Mouse (Mus musculus): Measurements from ENCODE around the gene Gm20479. TPM values are rescaled to one million over a fixed set of nuclear protein-coding genes. Genes with fewer than 3 reads are reported as not detected.

The Gm20479 gene
- total RNA-seq, 2 experiments from 2014 or later: not detected

DNA sequence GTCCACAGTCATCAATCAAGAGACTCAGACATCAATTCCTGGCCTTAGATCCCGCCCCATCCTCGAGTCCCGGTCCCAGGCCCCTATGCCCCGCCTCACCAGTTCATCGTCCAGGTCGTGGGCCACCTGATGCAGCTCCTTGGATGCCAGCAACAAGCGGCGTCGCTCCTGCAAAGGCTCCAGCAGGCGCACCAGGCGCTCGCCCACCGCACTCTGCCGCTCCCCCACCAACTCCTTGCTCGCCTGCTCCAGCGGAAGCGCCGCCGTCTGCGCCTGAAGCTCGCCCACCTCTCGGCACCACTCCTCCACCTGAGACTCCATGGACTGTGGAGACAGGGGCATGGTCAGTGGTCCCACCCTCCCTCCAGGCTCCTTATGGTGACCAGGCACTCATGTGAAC, 18.1 kb upstream of the Gm20479 start:
- peak; percentile 50 to 61 for DNase-seq (ENCODE audit: low spot score in 2 of 2)

DNA sequence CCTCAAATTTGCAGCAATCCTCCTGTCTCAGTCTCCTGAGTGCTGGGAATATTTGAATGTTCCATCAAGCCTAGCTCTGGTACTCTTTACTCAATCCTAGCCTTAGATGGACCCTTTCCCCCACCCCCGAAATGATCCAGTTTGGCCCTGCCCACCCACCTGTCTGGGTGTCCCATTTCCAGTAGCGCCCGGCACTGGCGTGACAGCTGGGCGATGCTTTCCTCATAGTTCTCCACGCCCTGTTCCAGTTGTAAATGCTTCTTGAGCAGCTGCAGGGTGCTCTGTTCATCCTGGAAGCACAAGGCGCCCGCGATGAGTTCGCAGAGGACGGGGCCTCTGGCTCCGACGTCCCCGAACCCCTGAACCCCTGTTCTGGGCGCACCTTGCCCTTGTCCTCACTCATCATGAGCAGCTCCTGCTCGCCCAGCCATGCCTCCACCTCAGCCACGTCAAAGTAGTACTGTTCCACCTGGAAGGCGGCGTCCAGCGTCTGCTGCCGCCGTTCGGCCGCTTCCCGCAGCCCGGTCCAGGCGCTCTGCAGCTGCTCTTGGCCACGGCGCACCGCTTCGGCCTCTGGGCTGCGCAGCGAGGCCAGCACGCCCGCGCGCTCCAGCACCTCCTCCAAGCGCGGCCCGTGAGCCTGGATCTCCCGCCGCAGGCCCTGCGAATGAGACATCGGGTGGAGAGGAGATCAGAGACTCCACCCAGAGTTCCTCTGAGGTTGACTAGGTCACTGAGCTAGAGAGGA, 14.7 kb upstream of the Gm20479 start:
- no peak for DNase-seq (ENCODE audit: low spot score in 2 of 2)
- intact Hi-C loops (cut with DNase I): no loop called here

More for the DNA sequence above, 18.1 kb upstream of the Gm20479 start:
- intact Hi-C loops (cut with DNase I): no loop called here

DNA sequence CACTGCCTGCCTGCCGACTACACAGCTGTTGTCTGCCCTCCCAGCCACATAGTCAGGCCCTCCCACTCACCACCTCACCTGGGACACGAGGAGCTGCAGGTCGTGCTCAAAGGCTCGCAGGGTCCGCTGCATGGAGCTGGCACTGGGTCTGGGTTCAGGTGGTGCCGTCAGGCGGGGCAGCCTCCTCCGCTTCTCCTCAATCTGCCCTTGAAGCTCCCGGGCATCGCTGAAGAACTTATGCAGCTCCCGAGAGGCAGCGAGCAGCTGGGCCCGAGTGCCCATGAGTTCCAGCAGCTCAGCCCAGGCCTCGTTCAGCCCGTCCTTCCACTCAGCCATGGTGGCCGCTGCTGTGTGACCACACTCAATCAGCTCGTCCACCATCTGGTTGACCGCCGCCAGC, 11.9 kb upstream of the Gm20479 start:
- intact Hi-C loops (cut with DNase I): no loop called here

DNA sequence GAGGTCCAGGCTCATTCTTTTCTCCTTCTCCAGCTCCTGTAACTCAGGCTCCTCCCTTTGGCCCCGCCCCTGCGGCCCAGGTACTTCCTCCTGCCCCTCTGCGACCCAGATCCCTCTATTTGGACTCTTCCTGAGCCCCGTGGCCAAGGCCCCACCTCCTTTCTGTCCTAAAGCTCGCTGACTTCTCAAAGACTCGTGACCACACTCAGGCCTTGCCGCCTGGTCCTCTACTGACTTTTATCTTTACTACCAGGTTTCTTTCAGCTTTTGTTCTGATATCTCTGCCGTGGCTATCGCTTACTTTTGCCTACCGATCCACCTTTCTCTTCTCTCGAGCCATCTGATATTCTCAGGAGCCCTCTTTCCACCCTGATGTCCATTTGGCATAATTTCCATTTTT, 10.8 kb upstream of the Gm20479 start:
- intact Hi-C loops (cut with DNase I): no loop called here
- no peak for DNase-seq (ENCODE audit: low spot score in 2 of 2)

More for the DNA sequence above, 11.9 kb upstream of the Gm20479 start:
- DNase-seq (ENCODE audit: low spot score in 2 of 2): no peak

DNA sequence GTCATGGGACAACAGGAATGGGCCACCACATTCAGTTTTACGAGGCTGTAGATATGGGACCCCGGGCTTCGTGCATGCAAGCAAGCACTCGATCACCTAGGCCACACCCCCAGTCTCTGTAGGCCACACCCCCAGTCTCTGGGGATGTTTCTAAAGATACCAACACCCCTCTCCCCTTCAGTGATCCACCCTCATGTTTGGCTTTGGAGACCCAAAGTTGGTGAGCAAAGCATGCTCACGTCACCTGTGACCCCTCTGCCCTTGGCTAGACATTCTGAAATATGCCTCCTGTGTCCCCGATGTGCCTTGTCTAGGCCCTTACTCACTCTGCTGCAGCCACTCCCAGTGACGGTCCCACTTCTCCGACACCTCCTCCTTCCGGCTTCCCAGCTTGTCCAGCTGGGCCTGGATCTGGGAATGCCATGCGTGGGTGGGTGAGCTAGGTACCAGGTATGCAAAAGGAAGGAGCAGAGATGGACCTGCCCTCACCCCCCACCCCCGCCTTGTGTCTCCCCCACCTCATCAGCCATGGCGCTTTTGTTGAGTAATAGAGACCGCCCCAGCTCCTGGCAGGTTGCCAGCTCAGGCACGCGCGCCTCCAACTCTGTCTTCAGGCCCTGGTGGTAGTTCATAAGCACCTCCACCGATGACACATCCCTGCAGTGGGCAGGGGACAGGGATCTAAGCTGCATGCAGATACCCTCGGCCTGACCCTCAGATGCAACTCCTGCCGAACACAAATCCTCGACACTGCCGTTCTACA, 9.0 kb upstream of the Gm20479 start:
- intact Hi-C loops (cut with DNase I): no loop called here
- peak in 1 of 2 experiments; percentile 36 for DNase-seq (ENCODE audit: low spot score in 2 of 2)

DNA sequence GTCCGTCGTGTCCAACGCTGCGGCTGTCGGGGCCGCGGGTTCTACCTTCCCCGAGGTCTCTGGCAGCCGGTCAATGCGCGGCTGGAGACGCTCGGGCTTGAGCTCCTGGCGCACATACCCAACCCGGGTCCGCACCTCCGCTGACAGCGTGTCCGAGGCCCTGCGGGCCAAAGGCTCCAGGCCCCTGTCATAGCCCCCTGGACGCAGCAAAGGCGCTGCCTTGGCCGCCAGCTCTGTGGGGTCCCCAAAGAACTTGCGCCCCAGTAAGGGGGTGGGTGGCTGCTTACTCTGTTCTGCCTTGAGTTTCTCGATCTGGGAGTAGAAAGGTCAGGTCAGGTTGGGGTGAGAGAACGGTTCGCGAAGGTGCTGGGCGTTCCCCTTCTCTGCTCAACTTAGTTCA, 7.2 kb upstream of the Gm20479 start:
- intact Hi-C loops (cut with DNase I): no loop called here
- DNase-seq (ENCODE audit: low spot score in 2 of 2): no peak

DNA sequence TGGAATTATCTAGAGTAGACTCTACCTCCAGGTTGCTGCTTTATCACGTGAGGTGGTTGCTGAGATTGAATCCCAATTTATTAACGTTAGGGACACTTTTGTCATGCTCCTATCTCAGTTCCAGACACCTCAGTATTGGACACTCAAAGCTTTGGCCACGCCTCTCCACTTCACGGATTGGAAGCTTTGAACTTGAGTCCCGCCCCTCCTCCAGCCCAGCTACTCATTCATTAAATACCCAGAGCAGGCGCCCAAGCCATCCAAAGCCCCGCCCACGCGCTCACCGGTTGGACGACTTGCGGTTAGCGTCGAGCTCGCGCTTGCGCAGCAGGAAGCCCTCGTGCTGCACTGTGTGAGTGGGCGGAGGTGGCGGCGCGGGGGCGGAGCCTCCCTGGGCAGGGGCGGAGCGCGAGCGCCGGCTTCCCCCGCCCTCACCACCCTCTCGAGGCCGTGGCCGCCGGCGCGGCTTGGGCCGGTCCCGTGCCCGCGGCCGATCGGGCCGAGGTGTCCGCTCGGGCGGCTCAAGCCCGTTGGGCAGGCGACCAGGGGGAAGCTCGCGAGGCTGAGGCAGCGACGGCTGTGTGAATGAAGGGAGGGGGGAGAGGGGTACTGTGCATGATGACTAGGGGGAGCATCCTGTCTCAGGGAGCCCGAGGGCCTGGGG, 4.2 kb upstream of the Gm20479 start:
- intact Hi-C loops (cut with DNase I): no loop called here
- peak; percentile 99 to 100 for DNase-seq (ENCODE audit: low spot score in 2 of 2)

DNA sequence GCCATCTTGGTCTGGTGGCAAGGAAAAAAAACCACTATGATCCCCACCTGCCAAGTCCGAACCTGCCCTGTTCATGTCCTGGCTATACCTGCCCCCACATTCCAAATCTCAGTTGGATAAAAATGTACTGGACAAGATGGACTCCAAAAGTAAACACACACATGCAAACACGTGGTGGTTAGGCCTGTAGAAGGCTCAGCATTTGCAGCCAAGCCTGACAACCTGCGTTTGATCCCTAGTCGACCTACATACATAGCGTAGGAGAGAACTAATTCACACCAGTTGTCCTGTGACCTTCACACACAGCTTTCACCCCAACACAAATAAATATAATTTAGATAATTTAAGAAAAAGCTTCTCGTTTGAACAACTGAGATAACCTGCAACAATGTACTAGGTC, 3.5 kb upstream of the Gm20479 start:
- DNase-seq (ENCODE audit: low spot score in 2 of 2): no peak
- intact Hi-C loops (cut with DNase I): no loop called here

DNA sequence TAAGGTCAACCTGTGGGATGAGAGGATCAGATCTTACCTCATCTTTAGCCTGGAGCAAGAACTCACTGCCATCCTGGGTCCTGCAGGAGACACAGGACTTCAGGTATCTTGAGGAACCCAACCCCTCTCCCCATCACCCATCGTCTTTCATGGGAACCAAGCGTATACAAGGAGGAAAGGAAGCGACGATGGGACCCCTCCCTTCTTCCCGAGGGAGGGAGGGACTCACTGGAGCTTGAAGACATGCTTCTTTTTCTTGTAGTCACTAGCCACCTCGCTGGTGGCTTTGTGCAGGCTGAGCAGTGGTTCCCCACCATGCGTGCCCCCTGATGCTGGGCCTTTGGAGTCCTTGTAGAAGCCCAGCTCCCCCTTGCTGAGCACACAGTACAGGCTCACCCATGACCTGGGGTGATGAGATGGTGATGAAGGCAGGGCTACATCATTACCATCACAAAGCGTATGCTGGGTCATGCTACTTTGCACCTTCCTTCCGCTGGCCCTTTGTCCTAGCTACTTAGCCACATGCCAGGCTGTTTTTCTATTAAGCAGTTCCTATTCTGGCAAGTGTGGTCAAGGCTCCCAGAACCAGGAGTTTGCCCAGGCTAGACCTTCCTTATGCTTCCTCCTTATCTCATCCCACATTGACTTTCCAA, 2.6 kb upstream of the Gm20479 start:
- DNase-seq (ENCODE audit: low spot score in 2 of 2): no peak
- intact Hi-C loops (cut with DNase I): no loop called here

DNA sequence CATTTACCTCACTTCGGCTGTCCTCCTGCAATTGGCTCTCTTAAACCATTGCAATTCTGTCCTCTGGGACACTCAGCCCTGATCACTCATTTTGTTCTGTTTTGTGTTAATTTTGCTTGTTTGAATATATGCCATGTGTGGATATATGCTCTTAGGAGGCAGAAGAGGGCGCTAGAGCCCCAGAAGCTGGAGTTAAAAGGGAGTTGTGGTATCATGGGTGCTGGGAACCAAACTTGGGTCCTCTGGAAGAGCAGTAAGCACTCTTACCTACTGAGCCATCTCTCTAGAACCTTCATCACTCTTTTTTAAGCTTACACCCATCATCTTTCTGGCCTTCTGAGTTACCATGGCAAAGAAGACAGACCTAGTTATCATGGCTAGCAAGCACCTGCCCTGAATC, 1.9 kb upstream of the Gm20479 start:
- intact Hi-C loops (cut with DNase I): no loop called here

DNA sequence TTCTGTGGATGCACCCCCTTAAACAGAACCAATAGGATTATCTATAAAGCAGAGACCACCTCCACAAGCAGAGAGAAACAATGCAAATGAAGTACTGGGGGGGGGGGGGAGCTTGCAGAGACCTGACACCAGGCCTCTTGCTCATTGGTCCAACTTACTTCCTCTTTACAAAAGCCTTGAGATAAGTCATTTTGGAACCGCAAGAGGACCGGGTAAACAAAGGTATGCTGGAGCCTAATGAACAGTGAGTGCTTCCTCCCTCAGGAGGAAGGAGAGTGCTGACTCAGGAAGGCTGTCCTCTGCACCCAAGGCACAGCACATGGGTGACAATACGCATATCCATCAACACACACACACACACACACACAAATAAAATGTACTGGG, 368 bp upstream of the Gm20479 start:
- no peak for DNase-seq (ENCODE audit: low spot score in 2 of 2)
- intact Hi-C loops (cut with DNase I): no loop called here

More for the DNA sequence above, 1.9 kb upstream of the Gm20479 start:
- no peak for DNase-seq (ENCODE audit: low spot score in 2 of 2)

DNA sequence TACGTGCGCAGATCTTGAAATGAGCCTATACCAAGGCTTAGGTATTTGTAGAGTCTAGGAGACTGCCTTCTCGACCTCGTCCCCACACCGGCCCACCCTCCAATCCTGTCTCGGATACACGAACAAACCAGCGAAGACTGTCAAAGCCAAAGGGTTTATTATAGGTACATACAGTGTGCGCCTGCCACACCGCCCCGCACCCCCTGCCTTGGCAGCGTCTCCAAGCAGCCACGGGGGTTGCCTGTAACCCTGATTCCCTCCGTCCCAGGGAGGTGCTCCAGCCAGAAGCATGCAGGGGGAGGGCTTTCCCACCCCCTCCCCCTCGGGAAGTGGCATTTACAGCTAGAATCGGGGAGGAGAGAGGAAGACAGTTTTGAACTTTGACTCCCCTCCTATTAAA, 971 bp downstream of the Gm20479 start:
- peak; percentile 29 to 56 for DNase-seq (ENCODE audit: low spot score in 2 of 2)
- intact Hi-C loops (cut with DNase I): no loop called here

DNA sequence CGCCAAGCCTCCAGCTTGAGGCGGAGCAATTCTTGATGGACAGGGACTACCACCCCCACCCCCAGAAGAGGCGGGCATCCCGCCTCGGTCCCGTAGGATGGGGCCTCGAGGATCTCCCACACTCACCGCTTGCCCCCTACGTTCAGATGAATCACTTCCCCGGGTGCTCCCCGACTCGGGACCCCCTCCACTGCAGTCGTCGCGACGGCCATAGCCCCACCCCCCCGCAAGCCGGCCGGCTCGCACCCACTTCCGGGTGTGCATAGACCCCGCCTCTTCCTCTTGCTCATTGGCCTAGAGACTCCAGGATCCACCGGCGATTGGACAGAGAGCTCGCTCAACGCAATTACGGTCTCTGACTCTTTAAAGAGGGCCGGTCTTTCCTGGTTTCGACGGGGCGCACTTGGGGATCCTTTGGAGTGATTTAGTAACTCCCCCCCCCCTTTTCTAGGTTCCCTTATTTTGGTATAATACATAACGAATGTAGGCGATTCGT, 1.4 kb downstream of the Gm20479 start, which contains the start of gene Shkbp1:
Shkbp1 (minus strand) TSS at position 275 of the 496 bp plus-strand sequence.
- intact Hi-C loops (cut with DNase I): no loop called here
- peak; percentile 87 to 92 for DNase-seq (ENCODE audit: low spot score in 2 of 2)

DNA sequence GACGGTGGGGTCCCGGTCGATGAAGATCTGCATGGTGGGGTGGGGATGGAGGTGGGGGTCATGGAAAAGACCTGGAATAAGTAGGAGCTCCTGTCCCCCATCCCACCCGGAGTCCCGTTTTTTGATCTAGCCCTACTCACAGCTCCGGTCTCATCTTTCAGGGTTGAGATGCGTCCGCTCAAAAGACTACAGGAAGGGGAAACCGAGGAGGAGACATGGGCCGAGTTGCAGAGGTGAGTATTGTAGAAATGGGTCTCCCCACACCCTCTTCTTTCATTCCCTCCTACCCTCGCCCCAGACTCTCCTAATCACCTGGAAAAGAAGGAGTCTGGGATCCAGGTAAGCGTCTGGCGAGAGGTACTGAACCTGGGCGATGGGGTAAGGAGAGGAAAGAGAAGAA, 2.0 kb downstream of the Gm20479 start:
- intact Hi-C loops (cut with DNase I): no loop called here
- no peak for DNase-seq (ENCODE audit: low spot score in 2 of 2)

DNA sequence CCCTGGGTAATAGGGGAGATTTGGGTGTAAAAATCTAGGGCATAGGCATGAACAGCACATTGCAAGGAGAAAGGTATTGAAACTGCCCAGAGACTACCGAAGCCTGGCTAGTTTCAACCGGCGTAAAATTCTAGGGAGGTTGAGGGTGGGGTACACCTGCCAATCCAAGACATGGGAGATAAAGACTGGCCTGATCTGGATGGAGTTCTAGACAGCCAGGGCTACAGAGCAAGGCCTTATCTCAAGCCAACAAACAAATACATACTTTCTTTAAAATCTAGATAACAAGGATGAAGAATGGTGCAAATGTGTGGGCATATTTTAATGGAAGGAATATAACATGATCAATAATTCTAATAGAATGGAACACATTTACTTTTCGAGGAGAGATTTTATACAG, 2.4 kb downstream of the Gm20479 start:
- intact Hi-C loops (cut with DNase I): no loop called here
- DNase-seq (ENCODE audit: low spot score in 2 of 2): no peak

DNA sequence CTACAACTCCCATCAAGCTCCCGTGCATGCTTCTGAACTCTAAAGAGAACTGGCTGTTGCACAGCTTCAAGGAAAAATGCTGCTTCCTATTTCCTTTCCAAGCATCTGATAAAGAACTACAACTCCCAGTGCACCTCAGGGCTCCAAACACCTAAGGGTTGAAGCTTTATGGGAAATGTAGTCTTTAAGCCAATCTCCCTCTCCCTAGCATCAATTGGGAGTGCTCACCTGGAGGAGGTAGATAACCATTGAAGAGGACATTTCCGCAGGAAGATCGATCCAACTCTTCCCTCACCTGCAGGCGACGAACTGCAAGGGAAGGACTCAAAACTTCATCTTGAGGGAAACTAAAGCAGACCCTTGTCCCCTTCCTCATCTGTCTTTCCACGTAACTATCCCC, 3.1 kb downstream of the Gm20479 start:
- intact Hi-C loops (cut with DNase I): no loop called here
- peak in 1 of 2 experiments; percentile 68 for DNase-seq (ENCODE audit: low spot score in 2 of 2)

DNA sequence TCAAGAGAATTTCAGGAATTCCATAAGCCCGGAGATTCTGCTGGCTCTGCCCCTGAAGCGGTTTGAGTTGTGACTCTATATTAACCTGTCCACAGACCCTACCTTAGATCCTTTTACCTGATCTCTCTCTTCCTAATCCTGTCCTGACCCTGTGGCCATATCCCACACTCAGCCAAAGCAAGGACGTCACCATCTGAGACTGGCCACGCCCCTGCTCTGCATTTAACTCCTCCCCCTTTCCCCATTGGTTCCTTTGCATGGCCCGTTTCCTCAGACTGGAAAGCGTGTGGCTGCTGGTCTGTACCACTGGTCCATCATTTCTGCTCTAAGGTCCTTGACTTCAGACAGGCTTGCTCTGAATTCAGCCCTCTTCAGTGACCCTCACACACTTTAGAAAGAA, 11.8 kb downstream of the Gm20479 start:
- intact Hi-C loops (cut with DNase I): no loop called here
- no peak for DNase-seq (ENCODE audit: low spot score in 2 of 2)

DNA sequence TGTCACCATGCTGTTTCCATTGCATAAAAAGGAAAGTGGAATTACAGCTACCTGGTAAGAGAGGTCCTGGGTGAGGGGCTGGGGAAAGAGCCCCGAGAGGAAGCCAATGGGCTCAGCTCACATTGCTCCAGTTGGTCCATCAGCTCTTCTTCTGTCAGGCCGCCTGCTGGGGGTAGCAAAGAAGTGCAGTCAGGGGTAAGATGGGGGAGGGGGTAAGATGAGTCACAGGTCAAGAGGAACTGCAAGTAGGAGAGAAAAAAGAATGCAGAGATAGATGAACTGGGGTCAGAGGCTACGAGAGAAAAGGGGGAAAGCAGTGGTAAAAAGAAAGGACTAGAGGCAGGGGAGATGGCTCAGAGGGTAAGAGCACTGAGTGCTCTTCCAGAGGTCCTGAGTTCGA, 14.6 kb downstream of the Gm20479 start:
- intact Hi-C loops (cut with DNase I): no loop called here
- no peak for DNase-seq (ENCODE audit: low spot score in 2 of 2)

DNA sequence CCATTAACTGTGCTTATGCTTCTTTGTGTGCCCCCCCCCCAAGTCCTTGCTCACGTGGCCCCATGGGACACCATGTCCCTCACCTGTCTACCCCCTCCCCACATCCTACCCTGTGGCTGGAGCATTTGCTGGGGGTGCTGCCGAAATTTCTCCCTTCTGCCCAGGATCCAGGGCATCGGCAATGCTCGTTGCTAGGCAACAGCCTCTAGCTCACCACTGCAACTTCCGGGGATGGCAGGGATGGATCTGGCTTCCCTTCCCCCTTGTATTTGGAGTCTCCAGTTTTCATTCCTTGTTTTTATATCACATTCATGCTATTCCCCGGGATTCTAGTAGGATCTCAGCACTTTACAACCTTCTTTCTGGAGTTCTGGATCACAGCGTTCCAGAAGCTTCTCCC, 17.7 kb downstream of the Gm20479 start:
- peak; percentile 70 to 85 for DNase-seq (ENCODE audit: low spot score in 2 of 2)
- intact Hi-C loops (cut with DNase I): loop anchor here (5.0 to 10.0 kb wide), 4 partner anchors 43 to 345 kb away; partner anchors contain the start of gene Zfp607b
